Mouse (Mus musculus) cortical plate, adult 2 months (tissue): Measurements from ENCODE around the gene Pld1.

Source experiments
- CTCF ChIP-seq: fragments of 200-500 bp; IDR thresholded peaks from 2 replicates; pipeline ENCODE4 v1.5.1; 2011; ENCODE audit warnings: mild to moderate bottlenecking, control low read depth, low read length; ENCODE audit not compliant: insufficient read depth; ENCODE audit errors: extremely low read depth
- POLR2A ChIP-seq: fragments of 200-500 bp; IDR thresholded peaks from 2 replicates; pipeline ENCODE4 v1.6.1; 2011; ENCODE audit warnings: mild to moderate bottlenecking, low read length, control low read depth; ENCODE audit not compliant: insufficient read depth; ENCODE audit errors: extremely low read depth

GRCm38 (mm10) chr3:27985344-27985743 lies 46.8 kb downstream of the Pld1 start:
- no peak for TF ChIP-seq POLR2A
- TF ChIP-seq CTCF: no peak
